Mouse (Mus musculus): ENCODE results near the gene Limch1.

The Limch1 gene

DNA sequence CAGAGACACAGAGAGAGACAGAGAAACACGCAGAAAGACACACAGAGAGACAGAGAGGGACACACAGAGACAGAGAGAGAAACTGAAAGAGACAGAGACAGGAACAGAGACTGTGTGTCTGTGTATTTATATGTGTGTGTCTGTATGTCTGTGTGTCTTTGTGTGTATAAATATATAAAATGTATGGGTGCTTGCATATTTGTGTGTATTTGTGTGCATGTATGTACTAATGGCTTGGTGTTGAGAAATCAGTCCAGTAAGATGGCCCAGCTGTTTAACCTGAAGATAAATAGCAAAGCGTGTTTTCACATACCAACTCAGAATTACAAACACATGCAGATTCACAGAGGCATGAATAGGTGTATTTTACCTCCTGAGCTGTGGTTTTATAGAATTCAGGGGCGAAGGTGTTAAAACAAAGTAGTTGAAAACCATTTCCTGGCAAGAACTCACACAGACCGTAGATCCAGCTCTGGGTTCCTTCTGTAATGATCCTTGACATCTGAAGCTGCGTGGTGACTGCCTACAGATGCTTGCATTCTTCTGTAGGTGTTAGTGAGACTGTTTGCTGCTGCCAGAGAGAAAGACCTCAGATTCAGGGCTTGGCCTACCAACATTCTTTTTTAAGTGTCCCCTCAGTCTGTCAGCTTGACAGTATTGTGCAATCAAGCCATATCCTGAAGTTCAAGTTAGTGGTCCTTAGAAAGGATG is 140.9 kb downstream of the Limch1 start:
- DNase-seq: no peak

DNA sequence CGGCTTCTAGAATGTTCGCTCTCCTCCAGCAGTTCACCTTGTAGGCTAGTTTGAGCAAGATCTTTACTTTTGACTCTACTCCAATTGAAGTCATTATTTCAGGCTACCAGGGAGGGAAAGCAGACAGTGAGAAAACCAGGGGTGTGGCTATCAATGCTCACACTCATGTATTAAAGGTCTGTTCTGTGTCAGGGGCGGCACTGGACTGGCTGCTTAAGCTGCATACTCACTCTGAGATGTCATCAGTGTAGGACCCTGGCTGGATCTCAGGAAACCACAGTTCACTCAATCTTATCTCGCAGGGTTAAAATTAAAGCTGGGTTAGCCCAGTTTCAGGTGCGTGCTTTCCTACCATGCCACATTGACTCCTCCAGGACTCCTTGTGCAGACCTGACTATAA is 142.4 kb downstream of the Limch1 start:
- DNase-seq: no peak

DNA sequence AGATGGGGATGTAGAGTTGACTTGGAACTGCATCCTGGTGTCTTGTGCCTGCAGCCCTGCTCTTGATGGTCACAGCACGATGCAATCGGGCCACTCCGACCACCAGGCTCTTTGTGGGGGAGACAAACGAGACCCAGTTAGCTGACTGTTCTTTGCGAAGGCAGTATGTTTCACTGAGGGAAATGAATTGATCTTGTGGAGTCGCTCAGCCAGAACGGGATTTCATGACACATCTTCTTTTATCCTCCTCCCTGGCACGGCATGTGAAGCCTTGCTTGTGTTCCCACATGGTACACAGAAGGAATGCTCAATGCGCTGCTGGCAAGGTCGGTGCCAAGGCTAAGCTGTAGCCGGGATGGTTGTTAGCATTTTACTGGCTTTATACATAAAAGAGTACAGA is 143.7 kb downstream of the Limch1 start:
- DNase-seq: peak; percentile 16

GRCm38 (mm10) chr5:66895440-66896120 is 150.0 kb downstream of the Limch1 start:
- no peak for DNase-seq

DNA sequence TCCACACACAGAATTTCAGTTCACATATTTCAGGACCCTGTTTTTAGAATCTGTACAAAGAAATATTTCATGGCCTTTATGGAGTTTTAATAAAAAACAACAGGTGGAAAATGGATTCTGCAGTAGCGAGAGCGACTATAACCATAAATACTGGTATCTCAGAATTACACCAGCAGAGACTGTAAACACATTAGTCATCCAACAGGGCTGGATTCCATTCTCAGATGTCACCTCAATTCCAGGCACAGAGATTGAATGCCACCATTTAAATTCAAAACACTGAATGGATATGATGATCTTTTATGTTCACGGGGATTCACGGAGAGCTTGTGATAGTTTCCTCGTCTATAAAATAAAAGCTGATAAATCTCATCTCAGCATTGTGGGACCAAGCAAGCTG is 152.0 kb downstream of the Limch1 start:
- DNase-seq: no peak

DNA sequence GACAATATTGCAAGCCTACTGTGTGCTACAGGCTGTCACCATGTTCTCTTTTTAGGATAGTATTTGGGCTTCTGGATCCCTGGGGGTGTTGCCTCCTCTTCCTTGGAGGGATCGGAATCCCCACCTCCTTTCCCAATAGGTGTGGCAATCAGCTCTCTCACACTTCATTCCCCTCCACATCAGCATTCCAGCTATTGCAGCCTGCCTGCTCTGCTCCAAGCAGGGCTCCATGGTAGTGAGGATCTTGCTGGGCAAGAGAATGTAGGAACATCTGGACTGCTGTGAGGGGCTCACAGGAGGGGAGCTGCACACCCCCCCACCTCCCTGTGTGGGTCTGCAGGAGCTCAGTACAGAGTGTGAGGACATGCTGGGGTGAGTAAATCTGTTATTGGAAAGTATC is 152.6 kb downstream of the Limch1 start:
- DNase-seq: no peak

DNA sequence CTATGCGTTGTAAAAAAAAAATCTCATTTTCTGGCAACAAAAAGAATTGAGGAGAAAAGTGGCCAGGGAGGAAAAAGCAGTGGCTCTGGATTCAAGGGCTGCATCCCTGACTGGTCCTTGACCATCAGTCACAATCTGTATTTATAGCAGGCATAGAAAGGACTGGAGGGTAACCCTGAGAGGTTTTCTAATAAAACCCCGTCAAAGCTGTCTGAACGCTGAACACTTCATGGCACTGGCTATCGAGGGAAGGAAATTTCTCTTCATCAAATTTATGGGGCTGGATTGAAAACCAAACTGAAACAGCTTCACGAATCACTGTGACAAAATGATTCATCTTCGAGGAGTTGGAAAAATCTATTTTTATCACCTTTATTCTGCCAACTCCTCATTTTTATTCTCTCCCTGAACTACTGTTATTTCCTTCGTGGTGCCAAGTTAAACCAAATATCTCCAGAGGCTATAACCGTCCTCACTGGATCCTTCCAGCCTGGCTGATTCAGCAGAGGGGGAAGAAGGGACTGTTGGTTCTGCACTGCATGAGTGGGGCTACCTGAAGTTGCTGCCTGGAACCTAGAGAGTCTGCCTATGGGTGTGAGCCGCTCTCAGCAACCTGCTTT is 153.3 kb downstream of the Limch1 start:
- no peak for DNase-seq

DNA sequence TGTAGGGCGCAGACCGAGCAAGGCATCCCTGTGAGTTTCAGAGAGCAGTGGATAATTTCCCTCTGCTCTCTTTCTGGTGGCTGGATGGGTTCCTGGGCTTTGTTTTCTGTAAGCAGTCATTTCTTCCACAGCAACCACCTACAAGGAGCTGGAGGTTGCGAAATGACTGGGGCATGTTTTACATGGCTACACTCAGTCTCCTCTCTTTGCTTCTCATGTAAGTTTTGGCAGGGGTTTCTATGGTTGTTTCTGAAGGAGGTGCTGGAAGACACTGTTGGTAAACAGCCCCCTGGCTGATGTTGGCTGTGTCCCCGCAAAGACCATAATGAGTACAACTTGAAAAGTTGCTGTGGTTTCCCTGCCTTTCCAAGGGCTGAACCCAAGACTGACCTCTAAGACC is 155.5 kb downstream of the Limch1 start:
- no peak for DNase-seq

DNA sequence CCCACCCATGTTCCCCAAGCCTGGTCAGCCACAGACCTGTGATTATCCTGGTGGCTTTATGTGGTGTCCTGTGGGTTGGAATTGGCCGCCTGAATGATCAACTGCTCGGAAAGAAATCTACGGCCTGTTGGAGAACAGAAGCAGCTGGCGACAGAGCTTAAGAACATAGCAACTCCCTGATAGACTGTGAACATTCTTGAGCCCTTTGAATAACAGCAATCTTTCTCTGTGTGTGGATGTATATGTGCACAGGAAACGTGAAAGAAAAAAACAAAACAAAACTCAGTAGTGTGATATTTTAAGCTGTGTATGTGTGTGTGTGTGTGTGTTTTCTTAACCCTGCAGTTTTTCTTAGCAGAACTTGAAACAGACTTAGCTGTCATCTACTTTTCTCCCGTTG is 159.2 kb downstream of the Limch1 start:
- DNase-seq: no peak

GRCm38 (mm10) chr5:66908883-66909282 is 163.3 kb downstream of the Limch1 start:
- peak; percentile 32 for DNase-seq

DNA sequence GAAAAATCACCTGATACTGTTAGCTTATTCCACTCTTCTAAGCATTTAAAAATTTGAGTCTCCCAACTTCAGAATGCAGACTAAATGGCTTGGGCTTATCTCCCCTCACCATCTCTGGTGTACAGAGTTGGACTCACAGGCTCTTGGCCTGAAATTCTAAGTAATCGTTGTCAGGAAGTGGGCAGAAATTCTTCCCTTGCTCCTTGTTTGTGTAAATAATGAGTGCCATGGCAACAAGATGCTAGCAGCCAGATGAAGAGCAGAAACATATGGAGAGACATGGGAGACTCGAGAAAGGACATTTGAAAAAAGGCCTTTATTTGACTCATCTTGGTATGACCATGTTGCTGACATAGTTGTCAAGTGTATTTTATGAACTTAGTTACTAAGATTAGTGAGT is 164.3 kb downstream of the Limch1 start:
- no peak for DNase-seq

DNA sequence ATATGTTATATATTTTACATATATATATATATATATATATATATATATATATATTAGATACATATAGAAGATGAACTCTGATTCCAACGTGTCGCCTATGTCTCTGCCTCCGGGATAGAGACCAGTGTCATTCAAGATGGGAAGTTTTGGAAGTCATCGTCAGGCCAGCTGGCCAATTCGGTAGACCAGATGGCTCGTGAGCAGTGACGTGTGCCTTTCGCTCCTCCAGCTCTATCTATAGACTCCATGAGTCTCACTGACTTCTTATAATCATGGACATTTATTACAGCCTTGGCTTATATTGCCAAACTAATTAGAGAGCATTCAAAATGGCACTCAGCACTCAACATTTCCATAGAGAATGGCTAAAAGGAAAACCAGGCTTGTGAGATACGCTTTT is 165.0 kb downstream of the Limch1 start:
- DNase-seq: no peak

GRCm38 (mm10) chr5:66911068-66911467 is 165.4 kb downstream of the Limch1 start:
- DNase-seq: no peak

GRCm38 (mm10) chr5:66913791-66914190 is 168.2 kb downstream of the Limch1 start:
- no peak for DNase-seq

DNA sequence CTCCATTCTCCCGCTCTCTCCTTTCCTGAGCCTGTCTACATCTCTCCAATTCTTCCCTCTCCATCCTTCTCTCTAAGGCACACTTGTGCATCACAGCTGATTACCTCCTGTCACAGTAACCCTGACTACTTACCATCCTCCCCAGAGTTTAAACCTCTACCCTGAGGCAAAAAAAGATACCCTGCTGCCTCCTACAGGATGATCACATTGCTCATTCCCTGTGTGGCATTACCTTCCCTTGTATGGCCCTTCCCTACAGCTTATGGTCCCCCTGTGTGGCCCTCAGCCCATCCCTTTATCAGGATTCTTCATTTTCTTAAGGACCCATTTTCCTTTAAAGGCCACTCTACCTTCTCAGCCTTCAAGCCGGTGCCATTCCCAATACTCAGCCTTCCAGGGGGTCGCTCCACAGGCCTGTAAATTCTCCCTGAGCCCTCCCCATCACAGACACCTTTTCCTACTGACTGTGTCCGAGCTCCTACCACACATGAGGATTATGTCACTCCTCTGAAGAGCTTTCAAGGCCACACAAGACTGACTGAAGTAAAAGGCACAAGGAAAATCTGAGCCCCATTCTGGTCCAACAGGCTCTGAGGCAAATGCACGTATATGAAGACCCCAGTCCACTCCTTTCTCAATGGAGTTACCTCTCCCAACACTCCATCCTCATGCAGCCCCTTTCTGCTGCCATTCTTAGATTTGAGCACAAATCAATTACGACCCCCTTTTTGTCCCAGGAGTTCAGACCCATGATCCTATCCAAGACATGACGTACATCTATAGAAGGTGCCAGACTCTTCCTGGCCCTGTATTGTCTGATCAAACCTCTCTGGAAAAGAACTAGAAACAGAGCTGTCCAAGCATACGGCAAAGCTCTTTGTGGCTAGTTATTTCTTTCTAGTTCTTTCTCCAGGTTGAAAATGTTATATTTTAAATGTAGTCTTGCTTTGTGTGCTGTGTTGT is 172.0 kb downstream of the Limch1 start:
- DNase-seq: no peak

- DNase-seq: no peak
These were observed 173.0 kb downstream of the Limch1 start for GRCm38 (mm10) chr5:66918316-66919305.

- DNase-seq: peak; percentile 24
These were observed 177.0 kb downstream of the Limch1 start for GRCm38 (mm10) chr5:66922582-66922981.

DNA sequence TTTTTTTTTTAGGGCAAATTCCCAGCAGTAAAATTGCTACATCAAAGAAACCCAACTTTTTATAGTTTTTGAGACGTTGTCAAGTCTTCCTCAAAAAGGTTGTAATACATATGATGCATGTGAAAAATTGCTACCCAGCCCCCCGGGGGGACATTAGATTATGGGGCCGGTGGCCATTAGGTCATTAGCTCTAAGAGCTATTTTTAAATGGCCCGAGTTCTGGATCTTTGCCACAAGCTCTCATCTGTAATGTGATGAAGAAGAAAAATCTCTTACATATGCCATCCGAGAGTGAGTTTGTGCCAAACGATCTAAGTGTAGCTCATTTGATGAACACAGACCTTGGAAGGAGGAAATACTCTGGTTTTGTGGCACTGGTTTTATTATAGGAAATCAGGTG is 183.7 kb downstream of the Limch1 start:
- DNase-seq: no peak

GRCm38 (mm10) chr5:66933134-66933804 is 187.6 kb downstream of the Limch1 start:
- DNase-seq: no peak

- DNase-seq: no peak
These were observed 189.0 kb downstream of the Limch1 start for GRCm38 (mm10) chr5:66934585-66934984.

- no peak for DNase-seq
These were observed 191.7 kb downstream of the Limch1 start for GRCm38 (mm10) chr5:66937376-66937775.
